Mouse (Mus musculus): ENCODE results near the gene Ppp1r2.

Ppp1r2 gene

GRCm38 (mm10) chr16:31290281-31290680 is 15.2 kb upstream of the Ppp1r2 start:
- DNase-seq (ENCODE audit: low spot score) = no peak

DNA sequence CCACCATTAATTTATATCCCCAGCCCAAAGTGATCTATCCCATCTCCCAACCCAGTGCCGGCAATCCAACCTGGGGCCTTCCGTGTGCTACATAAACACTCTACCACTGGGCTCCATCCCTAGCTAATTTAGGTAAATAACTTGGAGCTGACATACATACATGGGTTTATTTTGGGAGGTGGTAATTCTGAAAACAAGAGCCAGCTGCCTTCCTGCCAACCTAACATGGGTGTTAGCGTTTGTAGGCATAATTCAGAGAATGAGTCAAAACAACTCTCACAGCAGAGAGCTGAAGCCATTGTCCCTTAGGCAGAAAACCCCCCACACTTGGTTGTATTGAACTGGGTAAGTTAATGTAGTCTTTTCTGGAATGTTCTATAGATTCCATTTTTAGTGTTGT is 12.6 kb upstream of the Ppp1r2 start:
- no peak for DNase-seq (ENCODE audit: low spot score)

GRCm38 (mm10) chr16:31286801-31287488 is 11.9 kb upstream of the Ppp1r2 start:
- DNase-seq (ENCODE audit: low spot score) = no peak

DNA sequence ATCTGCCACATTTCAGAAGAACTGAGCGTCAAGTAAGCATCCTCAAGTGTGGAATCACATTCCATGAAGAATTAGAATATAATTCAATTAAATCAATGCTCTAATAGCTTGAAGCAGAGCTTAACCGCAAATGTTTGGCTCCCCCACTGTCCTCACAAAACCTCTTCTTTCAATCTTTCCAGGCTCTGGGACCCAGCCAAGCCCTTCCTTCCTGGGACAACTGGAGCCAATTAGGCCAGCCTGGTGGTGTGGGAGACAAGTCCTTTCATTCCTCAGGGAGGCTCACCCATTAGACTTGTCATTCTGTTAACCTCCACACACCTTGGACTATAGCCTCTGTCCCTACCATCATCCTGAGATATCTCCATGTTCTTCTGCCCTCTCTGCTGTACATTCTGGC is 6.9 kb upstream of the Ppp1r2 start:
- no peak for DNase-seq (ENCODE audit: low spot score)

DNA sequence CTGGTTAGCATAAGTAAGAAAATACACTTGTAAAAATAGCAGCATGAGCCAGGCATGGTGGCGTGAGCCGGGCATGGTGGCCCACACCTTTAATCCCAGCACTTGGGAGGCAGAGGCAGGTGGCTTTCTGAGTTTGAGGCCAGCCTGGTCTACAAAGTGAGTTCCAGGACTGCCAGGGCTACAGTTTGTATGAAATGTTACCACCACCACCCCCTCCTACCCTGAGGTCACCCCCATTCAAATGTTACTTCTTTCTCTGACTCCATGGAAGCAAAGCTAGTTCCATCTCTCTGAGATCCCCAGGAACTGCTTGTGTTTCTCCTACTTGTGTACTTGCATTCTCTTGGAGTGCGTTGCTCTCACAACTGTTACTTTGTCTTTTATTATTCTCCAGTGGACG is 5.1 kb upstream of the Ppp1r2 start:
- DNase-seq (ENCODE audit: low spot score) = no peak

DNA sequence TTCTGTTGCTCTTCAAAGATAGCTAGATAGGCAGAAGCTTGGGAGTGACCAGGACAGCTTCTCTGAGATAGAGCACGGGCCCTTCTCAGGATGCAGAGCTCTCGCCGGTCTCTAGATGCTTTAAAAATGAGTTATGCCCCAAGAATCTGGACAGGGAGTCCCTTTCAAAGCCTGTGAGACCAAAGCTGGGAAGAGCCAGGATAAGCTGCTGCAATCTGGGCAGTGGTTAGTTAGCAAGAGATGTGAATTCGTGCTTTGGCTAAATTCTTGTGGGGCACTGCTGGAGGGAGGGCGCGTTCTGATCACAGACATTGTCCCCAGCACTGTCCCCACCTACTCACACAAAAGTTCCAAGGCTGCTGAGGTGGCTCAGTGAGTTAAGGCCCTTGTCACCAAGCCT is 3.5 kb upstream of the Ppp1r2 start:
- no peak for DNase-seq (ENCODE audit: low spot score)

DNA sequence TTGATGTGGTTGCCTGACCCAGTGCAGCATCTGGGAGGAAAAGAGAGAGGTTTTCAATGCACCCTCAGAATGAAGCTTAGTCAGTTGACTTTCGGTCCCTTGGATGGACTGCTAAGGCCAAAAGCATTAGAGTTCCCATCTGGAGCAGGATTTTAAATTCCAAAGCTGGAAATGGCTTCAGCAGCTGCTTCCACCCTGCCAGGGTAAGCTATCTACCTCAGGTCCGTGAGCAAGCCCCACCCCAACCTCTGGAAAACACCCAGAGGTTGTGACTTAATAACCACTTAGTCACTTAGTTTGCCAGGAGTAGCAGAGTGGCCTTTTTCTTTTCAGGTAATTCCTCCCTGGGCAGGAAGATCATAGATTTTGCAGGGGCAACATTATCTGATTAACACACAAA is 3.0 kb upstream of the Ppp1r2 start:
- no peak for DNase-seq (ENCODE audit: low spot score)

DNA sequence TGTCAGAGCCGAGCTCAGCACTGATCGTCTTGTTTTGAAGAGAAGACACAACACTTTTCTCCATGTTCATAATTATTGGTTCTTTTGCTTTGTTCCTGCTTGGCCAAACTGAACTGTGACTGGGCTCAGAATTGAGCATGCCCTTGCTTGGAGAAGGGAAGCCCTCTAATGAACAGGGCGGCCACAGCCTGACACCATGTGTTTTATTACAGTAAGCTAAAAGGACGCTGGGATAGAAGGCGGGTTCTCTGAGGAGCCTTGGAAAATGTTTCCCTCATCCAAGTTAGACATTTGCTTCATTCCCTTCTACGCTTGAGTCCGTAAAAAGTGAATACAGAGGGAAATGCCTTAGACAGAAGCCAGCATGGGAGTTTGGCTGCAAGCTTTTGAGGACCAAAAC is 1.9 kb upstream of the Ppp1r2 start:
- DNase-seq (ENCODE audit: low spot score) = no peak

DNA sequence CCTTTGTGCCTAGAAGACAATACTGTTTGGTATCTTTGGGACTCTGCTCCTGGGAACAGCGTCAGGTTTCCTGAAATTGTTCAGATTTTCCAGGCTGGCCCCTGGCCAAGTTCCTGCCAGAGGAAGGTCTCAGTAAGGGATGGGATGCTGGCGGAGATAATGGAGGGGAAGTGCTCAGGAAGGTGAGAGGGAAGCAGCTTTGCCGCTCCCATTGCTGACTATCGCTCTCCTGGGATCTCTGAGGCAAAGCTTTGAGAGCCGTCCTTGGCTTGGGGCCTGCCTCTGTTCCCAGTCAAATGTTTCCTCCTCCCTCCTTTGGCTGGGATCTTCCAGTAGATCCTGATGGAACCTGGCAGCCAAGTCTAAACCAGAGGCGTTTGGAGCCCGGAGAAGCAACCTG is 1.5 kb upstream of the Ppp1r2 start:
- no peak for DNase-seq (ENCODE audit: low spot score)

DNA sequence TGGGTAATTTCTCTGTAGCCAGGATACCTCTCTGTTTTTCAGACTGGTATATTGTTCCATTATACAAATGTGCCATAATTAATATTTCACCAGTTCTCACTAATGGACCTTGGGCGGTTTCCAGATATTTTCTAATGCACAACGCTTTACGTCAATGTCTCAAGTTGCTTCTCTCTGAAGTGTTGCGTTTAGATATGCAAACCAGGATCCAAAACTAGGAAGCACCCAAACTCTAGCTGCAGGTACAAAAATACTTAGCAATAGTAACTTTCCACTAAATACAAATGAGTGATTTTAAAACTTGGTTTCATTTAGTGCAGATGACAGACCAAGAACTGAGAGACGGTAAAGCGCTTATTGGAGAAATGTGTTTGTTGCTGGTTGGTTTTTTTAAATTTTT is 993 bp downstream of the Ppp1r2 start:
- no peak for DNase-seq (ENCODE audit: low spot score)

DNA sequence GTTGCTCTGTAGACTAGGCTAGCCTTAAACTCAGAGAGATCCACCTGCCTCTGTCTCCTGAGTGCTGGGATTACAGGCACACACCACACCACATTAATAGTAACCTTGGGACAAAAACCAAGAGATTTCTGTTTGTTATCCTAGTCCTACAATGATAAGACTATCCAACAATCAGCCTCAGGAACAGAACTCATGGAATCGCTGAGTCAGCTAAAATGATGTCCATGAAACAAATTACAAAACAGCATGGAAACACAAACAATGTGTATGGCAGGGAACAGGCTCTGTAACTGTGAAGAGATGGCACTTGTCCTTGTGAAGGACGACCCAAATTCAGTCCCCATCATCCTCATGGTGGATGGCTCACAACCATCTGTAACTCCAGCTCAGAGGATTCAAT is 8.4 kb downstream of the Ppp1r2 start:
- DNase-seq (ENCODE audit: low spot score) = no peak

DNA sequence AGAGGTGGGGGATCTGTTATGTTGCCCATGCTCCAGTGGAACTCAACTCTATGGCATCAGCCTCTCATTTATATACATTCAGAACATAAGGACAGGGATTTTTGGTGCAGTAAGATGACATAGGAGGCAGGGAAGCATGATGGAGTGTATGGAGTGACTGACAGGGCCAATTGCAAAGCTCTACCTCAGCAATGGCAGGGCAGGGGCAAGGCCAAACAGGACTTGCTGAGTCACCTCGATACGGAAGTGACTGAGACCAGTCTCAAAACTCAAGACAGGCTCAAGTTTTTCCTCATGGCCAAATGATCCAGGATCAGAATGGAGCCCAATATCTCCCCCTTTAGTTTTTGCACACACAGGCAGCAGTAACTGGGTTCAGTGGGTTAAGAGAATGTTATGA is 18.9 kb downstream of the Ppp1r2 start:
- no peak for DNase-seq (ENCODE audit: low spot score)

DNA sequence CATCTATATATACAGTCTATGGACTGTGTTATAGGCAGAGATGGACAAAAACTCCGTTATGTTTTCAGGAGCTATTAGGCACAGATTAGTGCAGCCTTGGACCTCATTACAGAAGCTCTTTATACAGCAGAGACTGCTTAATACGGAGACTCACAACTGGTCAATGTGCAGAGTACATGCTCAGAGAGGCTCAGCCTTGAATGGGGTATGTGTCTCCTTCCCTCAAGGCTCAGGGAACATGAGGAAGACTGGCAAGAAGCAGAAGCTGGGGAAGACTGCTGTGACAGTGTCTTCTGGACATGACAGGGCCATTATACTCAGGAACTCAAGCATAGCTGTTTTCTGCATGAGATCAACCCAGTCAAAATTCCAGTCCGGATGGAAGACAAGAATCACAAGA is 19.4 kb downstream of the Ppp1r2 start:
- DNase-seq (ENCODE audit: low spot score) = no peak

DNA sequence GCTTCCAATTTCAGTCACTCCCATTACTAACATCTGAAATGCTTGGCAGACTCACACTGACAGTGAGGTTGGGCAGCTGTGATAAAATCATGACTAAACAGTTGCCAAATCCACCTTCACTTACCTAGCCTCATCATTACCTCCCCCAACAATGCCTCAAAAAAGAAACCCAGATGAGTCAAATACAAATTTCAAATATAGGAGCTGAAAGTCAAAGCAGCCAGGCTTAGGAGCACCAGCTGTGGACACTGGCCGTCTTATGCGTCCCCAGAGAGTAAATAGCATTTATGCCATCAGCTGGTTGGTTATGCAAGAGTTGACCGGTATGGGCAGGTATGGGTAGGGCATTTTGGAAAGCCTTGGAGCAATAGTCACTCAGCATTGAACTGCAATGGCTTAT is 25.7 kb downstream of the Ppp1r2 start:
- no peak for DNase-seq (ENCODE audit: low spot score)

GRCm38 (mm10) chr16:31248717-31249116 is 26.4 kb downstream of the Ppp1r2 start:
- no peak for DNase-seq (ENCODE audit: low spot score)

DNA sequence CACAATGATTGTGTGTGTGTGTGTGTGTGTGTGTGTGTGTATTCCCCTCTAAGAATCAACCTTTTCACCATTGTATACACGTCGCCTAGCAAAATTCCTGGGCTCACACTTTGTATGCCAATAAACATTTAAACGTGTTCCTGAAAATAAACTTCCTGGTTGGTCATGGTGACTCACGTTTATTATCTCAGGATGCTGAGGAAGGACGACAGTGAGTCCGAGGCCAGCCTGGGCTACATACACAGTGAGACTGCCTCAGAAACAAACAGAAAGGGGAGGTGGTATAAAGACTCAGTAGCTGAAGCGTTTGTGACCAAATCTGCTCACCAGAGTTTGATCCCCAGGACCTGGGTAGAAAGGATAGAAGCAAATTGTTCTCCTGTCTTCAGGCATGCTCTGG is 27.6 kb downstream of the Ppp1r2 start:
- no peak for DNase-seq (ENCODE audit: low spot score)

DNA sequence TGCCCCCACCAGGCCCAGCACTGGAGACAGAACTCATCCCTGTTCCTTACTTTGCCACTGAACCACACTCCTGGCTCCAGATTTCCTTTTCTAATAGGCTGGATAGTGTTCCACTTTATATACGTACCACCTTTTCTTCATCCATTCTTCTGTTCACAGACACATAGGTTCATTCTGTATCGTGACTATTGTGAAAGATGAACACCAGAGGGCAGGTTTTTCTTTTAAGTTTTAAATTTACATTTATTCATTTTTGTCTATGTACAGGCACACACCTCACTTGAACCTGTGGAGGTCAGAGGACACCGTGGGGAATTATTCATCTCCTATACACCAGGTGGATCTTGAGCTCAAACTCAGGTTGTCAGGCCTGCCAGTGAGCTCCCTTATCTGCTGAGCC is 31.0 kb downstream of the Ppp1r2 start:
- no peak for DNase-seq (ENCODE audit: low spot score)

DNA sequence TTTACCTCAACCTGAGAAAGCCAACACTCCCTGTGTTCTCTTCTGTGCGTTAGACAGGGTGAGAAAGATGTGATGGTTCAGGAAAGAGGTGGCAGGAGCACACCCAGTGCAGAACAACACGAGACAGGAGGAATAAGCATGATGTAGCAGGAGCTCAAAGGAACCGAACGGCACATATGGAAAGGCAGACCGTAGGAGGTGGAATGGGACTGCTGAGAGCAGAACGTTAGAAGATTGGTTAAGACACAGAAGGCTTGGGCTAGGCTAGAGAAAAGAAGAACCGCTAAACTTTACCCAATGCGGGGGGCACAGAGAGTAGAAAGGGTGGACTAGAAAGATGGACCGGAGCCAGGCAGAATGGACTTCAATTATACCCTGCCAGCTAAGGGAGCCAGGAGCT is 33.6 kb downstream of the Ppp1r2 start:
- DNase-seq (ENCODE audit: low spot score) = no peak

GRCm38 (mm10) chr16:31240569-31240968 is 34.5 kb downstream of the Ppp1r2 start:
- DNase-seq (ENCODE audit: low spot score) = no peak

- DNase-seq (ENCODE audit: low spot score) = no peak
Measured at GRCm38 (mm10) chr16:31238281-31238680, 36.8 kb downstream of the Ppp1r2 start.

- DNase-seq (ENCODE audit: low spot score) = peak; percentile 68
Measured at GRCm38 (mm10) chr16:31235457-31236310, 39.4 kb downstream of the Ppp1r2 start.

DNA sequence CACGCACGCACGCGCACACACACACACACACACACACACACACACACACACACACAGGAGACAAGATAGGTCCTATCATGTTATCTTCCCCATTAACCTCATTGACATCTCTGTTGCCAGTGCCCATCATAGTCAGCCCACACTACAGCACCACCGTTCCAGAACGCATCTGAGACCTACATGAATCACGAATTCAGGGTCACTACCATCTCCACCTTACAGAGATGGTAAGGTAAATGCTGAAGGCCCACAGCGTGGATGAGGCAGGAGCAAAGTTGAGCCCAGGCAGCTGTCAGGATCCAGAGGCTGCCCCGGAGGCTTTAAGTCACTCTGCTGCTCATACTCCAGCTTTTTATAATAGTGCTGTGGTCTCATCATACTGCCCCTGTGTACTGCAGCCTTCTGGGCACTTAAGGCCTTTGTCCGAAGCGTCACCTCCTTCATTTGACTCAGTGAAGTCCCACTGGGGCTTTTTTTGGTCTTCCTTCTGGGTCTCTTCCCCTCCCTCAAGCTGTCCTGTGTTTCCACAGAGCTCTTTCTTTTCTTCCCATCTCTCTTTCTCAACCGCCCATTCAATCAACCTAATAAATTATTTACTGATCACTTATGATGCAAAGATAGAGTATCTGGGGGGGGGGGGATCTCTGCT is 40.1 kb downstream of the Ppp1r2 start:
- DNase-seq (ENCODE audit: low spot score) = no peak

DNA sequence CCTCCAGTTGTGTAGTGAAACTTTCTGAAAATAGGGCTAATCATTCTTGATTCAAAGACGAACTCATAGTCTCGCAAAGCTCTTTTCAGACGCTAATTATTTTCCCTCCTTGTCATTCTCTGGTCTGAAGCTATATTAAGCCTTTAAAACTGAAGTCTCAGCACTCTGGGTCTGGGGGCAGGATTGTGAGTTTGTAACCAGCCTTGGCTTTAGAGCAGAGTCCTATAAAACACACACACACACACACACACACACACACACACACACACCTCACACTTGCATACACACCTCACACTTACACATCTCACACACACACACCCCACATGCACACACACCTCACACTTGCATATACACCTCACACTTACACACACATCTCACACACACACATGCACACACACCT is 40.7 kb downstream of the Ppp1r2 start:
- DNase-seq (ENCODE audit: low spot score) = no peak
